Mouse (Mus musculus): Measurements from ENCODE around the gene Rpp40.

Rpp40 gene

DNA sequence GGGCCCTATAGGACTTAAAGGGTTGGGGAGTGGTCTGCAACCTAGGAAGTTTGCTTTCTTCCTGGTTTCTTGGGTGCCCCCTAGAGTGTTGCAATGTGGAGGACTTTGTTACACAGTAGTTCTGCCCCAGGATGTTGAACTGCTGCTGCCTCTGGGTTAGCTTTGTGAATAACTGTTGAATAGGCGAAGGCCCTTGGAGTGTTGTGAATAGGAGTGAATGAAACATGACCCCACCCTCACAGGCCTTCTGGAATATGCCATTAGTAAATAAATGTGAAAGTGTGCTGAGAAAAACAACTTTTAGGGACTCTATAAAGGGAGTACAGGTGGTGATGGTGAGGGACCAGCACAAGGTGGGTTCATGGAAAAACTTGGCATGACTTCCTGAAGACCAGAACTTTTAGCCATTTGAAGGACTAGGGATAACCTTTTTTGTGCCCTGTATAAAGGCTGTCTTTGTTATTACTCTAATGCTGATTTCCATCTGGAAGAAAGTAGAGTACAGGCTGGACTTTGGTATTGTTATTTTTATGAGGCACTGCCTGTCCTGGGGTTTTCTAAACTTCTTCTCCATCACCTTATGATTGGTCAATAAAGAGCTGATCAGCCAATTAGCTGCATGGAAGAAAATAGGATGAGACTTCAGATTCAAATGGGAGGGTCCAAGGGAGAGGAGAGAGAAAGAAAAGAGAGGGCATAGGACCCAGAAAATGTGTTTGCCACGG lies 53.1 kb downstream of the Rpp40 start:
- no peak for DNase-seq (ENCODE audit: low read depth, low spot score)

- no peak for DNase-seq (ENCODE audit: low read depth, low spot score)
These were observed 54.6 kb downstream of the Rpp40 start for GRCm38 (mm10) chr13:35851581-35851980.

DNA sequence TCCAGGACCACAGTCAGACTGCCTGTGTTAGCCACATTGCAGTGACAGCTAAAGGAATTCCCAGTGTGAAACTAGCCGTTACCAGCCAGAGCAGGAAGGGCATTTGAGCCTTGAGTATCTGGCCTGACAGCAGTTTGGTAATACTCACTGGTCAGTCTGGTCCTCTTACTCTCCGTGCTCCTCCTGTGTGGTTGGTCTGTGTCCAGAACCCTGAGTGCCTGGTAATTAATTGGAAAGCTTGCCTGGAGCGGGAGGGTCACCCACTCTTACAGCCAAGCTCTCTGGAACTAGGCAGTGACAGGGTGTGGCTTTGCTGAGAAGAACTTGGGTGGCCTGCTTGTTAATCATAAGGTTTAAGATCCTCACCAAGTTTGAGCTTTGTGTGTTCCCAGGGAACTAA lies 57.5 kb downstream of the Rpp40 start:
- DNase-seq (ENCODE audit: low read depth, low spot score) = no peak

DNA sequence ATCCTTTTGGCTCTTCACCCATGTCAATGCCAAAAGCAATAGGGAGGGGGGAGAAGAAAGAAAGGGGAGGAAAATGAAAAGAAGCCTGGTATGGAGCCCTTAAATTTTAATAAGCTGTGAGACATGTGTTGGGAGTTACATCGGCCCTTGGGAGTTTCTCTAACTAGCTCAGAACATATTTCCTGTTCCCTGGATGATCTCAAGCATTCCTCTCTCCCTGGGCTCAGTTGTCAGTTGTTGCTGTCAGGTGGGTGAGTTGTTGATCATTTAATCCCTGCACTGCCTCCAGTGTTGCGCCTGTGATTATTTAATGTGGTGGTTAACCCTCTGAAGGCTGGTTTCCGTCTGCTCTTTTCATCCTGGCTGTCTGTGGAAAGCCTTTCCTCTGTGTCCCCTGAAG lies 60.9 kb downstream of the Rpp40 start:
- no peak for DNase-seq (ENCODE audit: low read depth, low spot score)

All from CD4-positive helper T cell, adult 2 months (primary cell).